Mouse (Mus musculus): ENCODE results near the gene Tbcb. TPM values are rescaled to one million over a fixed set of nuclear protein-coding genes. Genes with fewer than 3 reads are reported as not detected.

Gene Tbcb
- polyA plus RNA-seq, 1 experiment: 2.6 TPM

DNA sequence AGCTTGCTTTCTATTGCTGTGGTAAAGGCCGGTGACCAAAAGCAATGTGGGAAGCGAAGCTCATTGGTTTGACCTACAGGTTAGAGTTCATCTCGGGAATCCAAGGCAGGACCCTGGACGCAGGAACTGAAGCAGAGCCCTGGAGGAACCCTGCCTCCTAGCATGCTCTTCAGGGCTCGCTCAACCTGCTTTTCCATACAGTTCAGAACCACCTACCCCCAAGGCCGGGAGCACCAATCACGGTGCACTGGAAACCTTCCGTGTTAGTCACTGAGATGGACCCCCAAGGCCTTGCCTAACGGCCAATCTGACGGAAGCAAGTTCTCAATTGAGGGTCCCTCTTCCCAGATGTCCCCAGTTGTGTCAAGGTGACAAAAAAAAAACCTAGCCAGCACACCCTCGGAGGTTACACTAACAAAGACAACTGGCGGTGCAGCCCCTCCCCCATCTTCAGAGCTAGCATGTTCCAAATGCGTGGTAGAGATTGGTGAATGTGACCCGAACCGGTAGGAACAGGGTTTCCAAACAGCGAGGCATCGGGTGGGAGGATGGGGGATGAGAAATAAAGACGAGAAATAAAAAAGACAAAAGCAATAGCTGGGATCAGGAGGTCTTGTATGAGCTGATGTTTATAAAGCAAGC lies 32.5 kb downstream of the Tbcb start:
- H3K9me3 ChIP-seq (ENCODE audit: control insufficient read depth, low read length): no peaks in the 10 kb centered on the region
- no peak overlapping the region for H3K4me3 ChIP-seq (replicated peaks)
- peaks cover 35% of the 10 kb centered on the region for H3K4me1 ChIP-seq (ENCODE audit: control insufficient read depth)
- H3K36me3 ChIP-seq (ENCODE audit: control insufficient read depth): no peaks in the 10 kb centered on the region
- TF ChIP-seq GATA1 (IDR thresholded peaks at IDR 0.05; ENCODE audit: low read length) (no peak), TAL1 (IDR thresholded peaks at IDR 0.05; ENCODE audit: low read length) (no peak)
- H3K27me3 ChIP-seq (ENCODE audit: control insufficient read depth): no peaks in the 10 kb centered on the region

DNA sequence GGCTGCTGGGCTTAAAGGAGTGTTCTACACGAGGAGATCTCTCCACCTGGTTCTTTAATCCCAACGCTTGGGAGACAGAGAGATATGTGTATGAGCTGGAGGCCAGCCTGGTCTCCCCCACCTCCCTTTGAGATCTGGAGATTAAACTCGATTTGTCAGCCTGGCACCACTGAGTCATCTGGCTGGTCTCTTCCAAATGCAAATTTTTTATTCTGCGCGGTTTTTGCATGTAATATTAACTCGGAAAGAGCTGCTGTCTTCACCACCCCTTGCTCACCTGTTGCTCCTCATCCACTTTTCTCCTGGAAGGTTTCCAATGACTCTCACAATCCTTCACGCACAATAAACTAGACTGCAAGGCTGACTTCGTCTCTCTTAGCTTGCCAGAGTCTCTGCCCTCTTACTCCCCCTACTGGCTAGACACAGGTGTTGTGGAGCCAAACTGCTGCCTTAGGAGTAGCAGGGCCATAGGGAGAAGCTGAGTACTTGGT lies 33.5 kb downstream of the Tbcb start, which contains the start of gene Capns1:
TSS of gene Capns1 (minus strand) at position 331 of the 491 bp plus-strand sequence.
- H3K9me3 ChIP-seq (ENCODE audit: control insufficient read depth, low read length): no peaks in the 10 kb centered on the region
- no peak for TF ChIP-seq TAL1 (IDR thresholded peaks at IDR 0.05; ENCODE audit: low read length)
- TF ChIP-seq GATA1 (IDR thresholded peaks at IDR 0.05; ENCODE audit: low read length): no peak
- no peak within 1 kb of the TSS for H3K4me3 ChIP-seq (replicated peaks)
- no peaks in the 10 kb centered on the region for H3K36me3 ChIP-seq (ENCODE audit: control insufficient read depth)
- no peaks in the 10 kb centered on the region for H3K27me3 ChIP-seq (ENCODE audit: control insufficient read depth)
- peaks cover 37% of the 10 kb centered on the region for H3K4me1 ChIP-seq (ENCODE audit: control insufficient read depth)

DNA sequence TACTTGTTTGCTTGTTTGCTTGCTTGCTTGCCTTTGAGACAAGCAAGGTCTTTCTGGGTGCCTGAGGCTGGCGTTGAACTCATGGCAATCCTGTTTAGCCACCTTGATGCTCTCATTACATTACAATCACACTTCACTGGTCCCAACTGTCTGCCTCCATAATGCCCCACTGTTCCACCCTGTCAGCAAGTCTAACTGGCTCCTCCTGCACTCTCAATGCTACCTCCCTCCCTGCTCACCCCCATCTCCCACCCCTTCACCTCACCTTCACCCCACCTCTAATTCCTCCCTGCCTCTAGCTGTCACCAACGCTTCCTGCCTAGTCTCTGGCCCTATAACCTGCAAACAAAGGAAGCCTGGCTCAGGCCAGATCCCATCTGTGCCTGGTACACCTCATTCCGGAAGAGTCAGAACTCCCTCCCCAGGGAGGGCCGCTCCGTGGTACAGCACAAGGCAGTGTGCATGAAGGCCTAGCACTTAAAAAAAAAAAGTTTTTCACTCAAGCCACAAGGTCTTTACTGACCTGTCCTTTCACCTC lies 34.4 kb downstream of the Tbcb start:
- H3K9me3 ChIP-seq (ENCODE audit: control insufficient read depth, low read length): no peaks in the 10 kb centered on the region
- TF ChIP-seq TAL1 (IDR thresholded peaks at IDR 0.05; ENCODE audit: low read length): no peak
- TF ChIP-seq GATA1 (IDR thresholded peaks at IDR 0.05; ENCODE audit: low read length): no peak
- H3K4me1 ChIP-seq (ENCODE audit: control insufficient read depth): peaks cover 46% of the 10 kb centered on the region
- no peaks in the 10 kb centered on the region for H3K27me3 ChIP-seq (ENCODE audit: control insufficient read depth)
- peaks cover 8% of the 10 kb centered on the region for H3K36me3 ChIP-seq (ENCODE audit: control insufficient read depth)
- H3K4me3 ChIP-seq (replicated peaks): no peak overlapping the region

DNA sequence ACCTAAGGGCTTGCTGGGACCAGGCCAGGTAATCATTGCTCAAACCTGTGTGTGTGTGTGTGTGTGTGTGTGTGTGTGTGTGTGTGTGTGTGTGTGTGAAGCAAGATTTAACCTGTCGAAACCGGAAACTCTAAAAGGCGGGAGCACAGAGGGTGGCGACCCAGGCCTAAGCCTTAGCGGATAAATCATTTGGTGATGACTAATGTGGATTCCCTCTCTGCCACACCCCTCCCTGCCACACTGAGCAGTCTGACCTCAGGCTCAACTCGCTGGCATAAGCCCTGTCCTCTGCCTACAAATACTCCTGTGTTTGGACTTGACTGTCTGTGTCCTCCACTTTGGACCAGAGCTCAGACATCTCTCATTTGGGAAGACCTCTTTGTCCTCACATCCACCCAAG lies 35.9 kb downstream of the Tbcb start:
- no peaks in the 10 kb centered on the region for H3K27me3 ChIP-seq (ENCODE audit: control insufficient read depth)
- H3K36me3 ChIP-seq (ENCODE audit: control insufficient read depth): peaks cover 23% of the 10 kb centered on the region
- H3K4me3 ChIP-seq (replicated peaks): no peak overlapping the region
- TF ChIP-seq TAL1 (IDR thresholded peaks at IDR 0.05; ENCODE audit: low read length) (no peak), GATA1 (IDR thresholded peaks at IDR 0.05; ENCODE audit: low read length) (no peak)
- no peaks in the 10 kb centered on the region for H3K9me3 ChIP-seq (ENCODE audit: control insufficient read depth, low read length)
- H3K4me1 ChIP-seq (ENCODE audit: control insufficient read depth): peaks cover 54% of the 10 kb centered on the region

DNA sequence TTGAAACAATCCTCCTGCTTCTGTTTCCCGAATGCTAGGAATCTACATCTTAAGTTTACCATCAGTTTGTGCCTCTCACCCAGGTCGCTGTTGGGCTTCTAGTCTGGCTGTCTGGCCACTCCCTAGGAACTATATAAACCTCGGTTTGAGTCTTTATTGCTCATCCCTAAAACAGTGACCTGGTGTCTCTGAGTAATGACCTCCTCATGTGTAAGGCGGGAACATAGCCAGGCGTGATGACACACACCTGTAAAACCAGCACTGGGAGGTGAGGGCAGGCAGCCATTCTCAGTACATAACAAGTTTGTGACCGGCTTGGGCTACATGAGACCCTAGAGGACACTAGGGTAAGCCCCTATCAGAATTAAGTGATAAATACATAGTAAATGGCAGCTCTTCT lies 36.6 kb downstream of the Tbcb start:
- Histone ChIP-seq H3K27me3 (ENCODE audit: control insufficient read depth) (no peaks in the 10 kb centered on the region), H3K36me3 (ENCODE audit: control insufficient read depth) (peaks cover 30% of the 10 kb centered on the region), H3K4me1 (ENCODE audit: control insufficient read depth) (peaks cover 54% of the 10 kb centered on the region), H3K4me3 (replicated peaks) (peak overlapping the region; percentile 93), H3K9me3 (ENCODE audit: control insufficient read depth, low read length) (no peaks in the 10 kb centered on the region)
- TF ChIP-seq TAL1 (IDR thresholded peaks at IDR 0.05; ENCODE audit: low read length): no peak
- TF ChIP-seq GATA1 (IDR thresholded peaks at IDR 0.05; ENCODE audit: low read length): no peak

DNA sequence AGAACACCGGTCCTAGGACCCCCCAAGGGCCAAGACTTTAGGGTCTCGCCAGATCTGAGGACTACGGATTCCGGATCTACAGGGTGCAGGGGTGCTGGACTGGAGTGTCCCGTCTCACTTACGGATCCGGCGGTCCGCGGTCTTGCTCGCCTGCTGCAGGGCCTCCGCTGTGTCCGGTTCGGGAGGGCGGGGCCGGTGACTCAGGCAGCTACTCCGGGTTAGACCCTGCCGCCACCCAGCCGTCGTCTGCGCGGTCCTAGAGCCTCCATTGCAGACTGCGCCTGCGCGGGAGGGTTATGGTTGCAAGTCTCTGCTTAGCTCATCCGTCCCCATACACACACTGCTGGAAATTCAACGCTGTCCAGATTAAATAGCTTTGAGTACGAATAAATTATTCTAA lies 37.2 kb downstream of the Tbcb start:
- peaks cover 54% of the 10 kb centered on the region for H3K4me1 ChIP-seq (ENCODE audit: control insufficient read depth)

DNA sequence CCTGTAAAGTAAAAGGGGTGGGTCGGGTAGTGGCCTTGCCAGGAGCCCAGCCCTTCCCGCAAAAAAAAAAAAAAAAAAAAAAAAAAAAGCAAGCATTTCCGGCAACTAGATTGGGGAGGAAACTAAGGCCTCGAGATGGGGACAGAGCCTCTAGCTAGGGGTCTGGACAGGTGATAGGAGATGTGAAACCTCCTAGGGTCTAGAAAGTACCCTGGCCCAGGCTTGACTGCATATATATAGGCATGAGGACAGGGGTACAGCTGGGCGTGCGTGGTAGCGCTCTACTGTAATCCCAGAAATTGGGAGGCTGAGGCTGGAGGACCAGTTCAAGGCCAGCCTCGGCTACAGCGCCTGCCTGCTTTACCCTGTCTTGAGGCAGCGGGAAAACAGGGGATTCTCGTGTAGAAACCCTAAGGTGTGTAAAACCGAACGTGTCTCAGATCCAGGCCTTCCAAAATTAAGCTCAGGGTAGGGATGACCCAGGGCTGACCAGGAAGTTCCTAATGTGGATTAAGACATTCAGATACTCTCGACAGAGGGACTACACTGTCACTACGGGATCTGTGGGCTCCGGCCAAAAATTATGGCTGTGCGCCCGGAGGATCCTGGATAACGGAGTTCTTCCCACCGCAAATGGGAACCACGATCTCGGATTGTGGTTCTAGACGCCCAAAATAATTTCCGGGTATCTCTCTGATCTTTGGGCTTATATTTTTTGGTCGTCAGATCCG lies 37.8 kb downstream of the Tbcb start:
- Histone ChIP-seq H3K36me3 (ENCODE audit: control insufficient read depth) (peaks cover 41% of the 10 kb centered on the region), H3K27me3 (ENCODE audit: control insufficient read depth) (no peaks in the 10 kb centered on the region), H3K4me3 (replicated peaks) (peak overlapping the region; percentile 93), H3K4me1 (ENCODE audit: control insufficient read depth) (peaks cover 54% of the 10 kb centered on the region), H3K9me3 (ENCODE audit: control insufficient read depth, low read length) (no peaks in the 10 kb centered on the region)
- TF ChIP-seq TAL1 (IDR thresholded peaks at IDR 0.05; ENCODE audit: low read length) (no peak), GATA1 (IDR thresholded peaks at IDR 0.05; ENCODE audit: low read length) (no peak)

More for the DNA sequence above, 37.2 kb downstream of the Tbcb start:
- no peak for TF ChIP-seq TAL1 (IDR thresholded peaks at IDR 0.05; ENCODE audit: low read length)
- no peak for TF ChIP-seq GATA1 (IDR thresholded peaks at IDR 0.05; ENCODE audit: low read length)
- Histone ChIP-seq H3K36me3 (ENCODE audit: control insufficient read depth) (peaks cover 35% of the 10 kb centered on the region), H3K27me3 (ENCODE audit: control insufficient read depth) (no peaks in the 10 kb centered on the region), H3K4me3 (replicated peaks) (peak overlapping the region; percentile 93), H3K9me3 (ENCODE audit: control insufficient read depth, low read length) (no peaks in the 10 kb centered on the region)

DNA sequence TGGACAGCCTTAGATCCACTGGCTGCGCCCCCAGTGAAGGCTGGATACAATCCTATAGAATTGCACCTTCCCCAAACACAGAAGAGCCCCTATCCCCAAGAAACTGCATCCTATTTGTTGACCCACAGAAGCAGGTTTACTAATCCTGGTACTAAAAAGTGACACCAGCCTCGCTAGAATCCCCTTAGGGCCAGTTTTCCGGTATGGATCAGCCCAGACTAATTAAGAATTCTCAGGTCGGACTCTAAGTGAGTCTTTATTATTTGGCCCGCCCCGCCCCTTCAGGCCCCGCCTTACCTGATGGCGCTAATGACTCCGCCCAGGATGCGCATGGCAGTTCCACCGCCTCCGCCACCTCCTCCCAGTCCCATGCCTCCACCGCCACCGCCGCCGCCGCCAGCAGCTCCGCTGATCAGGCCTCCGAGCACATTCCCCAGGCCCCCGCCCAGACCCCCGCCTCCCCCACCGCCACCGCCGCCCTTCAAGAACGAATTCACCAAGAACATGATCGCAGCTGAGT lies 38.4 kb downstream of the Tbcb start:
- TF ChIP-seq TAL1 (IDR thresholded peaks at IDR 0.05; ENCODE audit: low read length) (no peak), GATA1 (IDR thresholded peaks at IDR 0.05; ENCODE audit: low read length) (no peak)
- Histone ChIP-seq H3K4me3 (replicated peaks) (peak overlapping the region; percentile 93), H3K36me3 (ENCODE audit: control insufficient read depth) (peaks cover 47% of the 10 kb centered on the region), H3K4me1 (ENCODE audit: control insufficient read depth) (peaks cover 53% of the 10 kb centered on the region), H3K27me3 (ENCODE audit: control insufficient read depth) (no peaks in the 10 kb centered on the region), H3K9me3 (ENCODE audit: control insufficient read depth, low read length) (no peaks in the 10 kb centered on the region)

DNA sequence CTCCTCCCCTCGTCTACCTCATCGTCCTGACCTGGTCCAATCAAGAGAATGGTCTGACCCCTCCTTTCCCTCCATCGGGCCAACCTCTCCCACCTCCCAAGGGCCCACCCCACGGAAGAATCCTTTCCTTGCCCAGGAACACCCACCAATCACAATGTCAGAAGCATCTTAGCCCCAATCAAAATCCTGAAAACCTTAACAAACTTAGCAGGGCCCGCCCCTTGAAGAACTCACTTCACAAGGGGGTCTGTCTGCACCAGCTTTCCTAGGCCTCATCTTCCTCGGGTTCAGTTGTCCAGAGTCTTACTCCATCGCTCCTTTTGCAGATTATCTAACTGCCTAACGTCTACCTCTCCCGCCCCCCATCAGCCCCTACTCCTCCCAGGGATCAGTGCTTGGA lies 39.1 kb downstream of the Tbcb start:
- peaks cover 48% of the 10 kb centered on the region for H3K4me1 ChIP-seq (ENCODE audit: control insufficient read depth)
- no peaks in the 10 kb centered on the region for H3K27me3 ChIP-seq (ENCODE audit: control insufficient read depth)
- TF ChIP-seq TAL1 (IDR thresholded peaks at IDR 0.05; ENCODE audit: low read length) (no peak), GATA1 (IDR thresholded peaks at IDR 0.05; ENCODE audit: low read length) (no peak)
- H3K9me3 ChIP-seq (ENCODE audit: control insufficient read depth, low read length): no peaks in the 10 kb centered on the region
- H3K4me3 ChIP-seq (replicated peaks): peak overlapping the region; percentile 93
- peaks cover 53% of the 10 kb centered on the region for H3K36me3 ChIP-seq (ENCODE audit: control insufficient read depth)
